Mouse (Mus musculus) limb, embryonic 11.5 days (tissue): ENCODE measurements around the gene Klf5. TPM values are rescaled to one million over a fixed set of nuclear protein-coding genes. Genes with fewer than 3 reads are reported as not detected.

Experiments used
- ATAC-seq: fragments of 200-750 bp; cut with Nextera tagmentation; 2 replicates; pipeline ENCODE4 v1.8.0; 2017; ENCODE audit warnings: low read depth; ENCODE audit not compliant: insufficient number of reproducible peaks, low FRiP score, low TSS enrichment
- DNase-seq: peaks from one replicate; pipeline ENCODE4 v3.0.0-alpha.2; 2015; ENCODE audit warnings: low spot score
- H3K27ac ChIP-seq: fragments of 300-500 bp; sonication (generic); replicated peaks from 2 replicates; pipeline ENCODE4 v1.5.1; 2014; ENCODE audit warnings: low read depth, mild to moderate bottlenecking, low read length
- H3K27me3 ChIP-seq: fragments of 300-500 bp; sonication (generic); 2 replicates; pipeline ENCODE4 v1.6.1; 2014; ENCODE audit warnings: mild to moderate bottlenecking, low read length, mixed read lengths; ENCODE audit not compliant: control insufficient read depth, insufficient read depth
- H3K36me3 ChIP-seq: fragments of 300-500 bp; sonication (generic); 2 replicates; pipeline ENCODE4 v1.6.1; 2014; ENCODE audit warnings: mild to moderate bottlenecking, low read length, moderate library complexity, mixed read lengths; ENCODE audit not compliant: control insufficient read depth, insufficient read depth
- H3K4me1 ChIP-seq: fragments of 300-500 bp; sonication (generic); 2 replicates; pipeline ENCODE4 v1.6.1; 2014; ENCODE audit warnings: low read length, mixed read lengths; ENCODE audit not compliant: control insufficient read depth, insufficient read depth
- H3K4me2 ChIP-seq: fragments of 300-500 bp; sonication (generic); 2 replicates; pipeline ENCODE4 v1.6.1; 2014; ENCODE audit warnings: low read depth, mild to moderate bottlenecking, moderate library complexity; ENCODE audit not compliant: severe bottlenecking
- H3K4me3 ChIP-seq: fragments of 300-500 bp; sonication (generic); 2 replicates; pipeline ENCODE4 v1.5.1; 2014; ENCODE audit warnings: low read depth, low read length
- H3K9ac ChIP-seq: fragments of 300-500 bp; sonication (generic); 2 replicates; pipeline ENCODE4 v1.6.1; 2014; ENCODE audit warnings: mild to moderate bottlenecking, low read length
- H3K9me3 ChIP-seq: fragments of 300-500 bp; sonication (generic); 2 replicates; pipeline ENCODE4 v1.6.1; 2016; ENCODE audit warnings: low read length; ENCODE audit not compliant: control insufficient read depth
- WGBS: fragments of 180-500 bp; shearing (Covaris S2); extraction: QIAGEN DNeasy Blood & Tissue Kit; methylation state at CpG from one replicate; pipeline ENCODE4 v1.1.7; 2014; 5-methylcytosine and 5-hydroxymethylcytosine counted together
- polyA plus RNA-seq: library from polyadenylated mRNA; unstranded; fragments of >200 nt; fragmentation: Nextera tagmentation; extraction: Ambion mirVana; gene quantifications from 2 replicates; pipeline ENCODE4 v1.2.1, GENCODE M21; 2014

Gene Klf5
- polyA plus RNA-seq, 1 experiment from 2014 or later = 3.9 TPM

GRCm38 (mm10) chr14:99316275-99316674, 17.8 kb downstream of the Klf5 start:
- Histone ChIP-seq H3K4me2 (no peak overlapping the region), H3K4me1 (no peaks in the 10 kb centered on the region), H3K27ac (no peak overlapping the region), H3K27me3 (no peaks in the 10 kb centered on the region), H3K9me3 (no peaks in the 10 kb centered on the region), H3K4me3 (no peak overlapping the region), H3K9ac (no peak overlapping the region), H3K36me3 (no peaks in the 10 kb centered on the region)
- 95% methylated on average over 4 of the region's 4 CpGs for WGBS
- DNase-seq (no peak), ATAC-seq (no peak)

- no peak for ATAC-seq
- H3K9ac ChIP-seq = no peak overlapping the region
- 83% methylated on average over 5 of the region's 5 CpGs for WGBS
- H3K27me3 ChIP-seq = no peaks in the 10 kb centered on the region
- H3K4me3 ChIP-seq = no peak overlapping the region
- no peak for DNase-seq
- no peaks in the 10 kb centered on the region for H3K9me3 ChIP-seq
- H3K4me1 ChIP-seq = no peaks in the 10 kb centered on the region
- H3K27ac ChIP-seq = no peak overlapping the region
- H3K4me2 ChIP-seq = no peak overlapping the region
- no peaks in the 10 kb centered on the region for H3K36me3 ChIP-seq
These were observed 22.2 kb downstream of the Klf5 start for GRCm38 (mm10) chr14:99320736-99321135.

GRCm38 (mm10) chr14:99323376-99323775, 24.9 kb downstream of the Klf5 start:
- Histone ChIP-seq H3K9me3 (no peaks in the 10 kb centered on the region), H3K36me3 (no peaks in the 10 kb centered on the region), H3K4me3 (no peak overlapping the region), H3K27me3 (no peaks in the 10 kb centered on the region), H3K27ac (no peak overlapping the region), H3K9ac (no peak overlapping the region), H3K4me1 (no peaks in the 10 kb centered on the region), H3K4me2 (no peak overlapping the region)
- ATAC-seq (no peak), DNase-seq (no peak)
- 93% methylated on average over 10 of the region's 10 CpGs for WGBS

GRCm38 (mm10) chr14:99324523-99324922, 26.0 kb downstream of the Klf5 start:
- WGBS = 72% methylated on average over 4 of the region's 4 CpGs
- no peak for ATAC-seq
- no peak overlapping the region for H3K9ac ChIP-seq
- no peak overlapping the region for H3K27ac ChIP-seq
- H3K36me3 ChIP-seq = no peaks in the 10 kb centered on the region
- no peaks in the 10 kb centered on the region for H3K4me1 ChIP-seq
- no peak overlapping the region for H3K4me3 ChIP-seq
- no peak overlapping the region for H3K4me2 ChIP-seq
- H3K27me3 ChIP-seq = no peaks in the 10 kb centered on the region
- H3K9me3 ChIP-seq = no peaks in the 10 kb centered on the region
- DNase-seq = no peak

- Histone ChIP-seq H3K4me1 (no peaks in the 10 kb centered on the region), H3K4me2 (no peak overlapping the region), H3K27ac (no peak overlapping the region), H3K36me3 (no peaks in the 10 kb centered on the region), H3K9ac (no peak overlapping the region), H3K27me3 (no peaks in the 10 kb centered on the region), H3K9me3 (no peaks in the 10 kb centered on the region), H3K4me3 (no peak overlapping the region)
- ATAC-seq (no peak), DNase-seq (no peak)
- WGBS = 80% methylated on average over 12 of the region's 12 CpGs
These were observed 27.3 kb downstream of the Klf5 start for GRCm38 (mm10) chr14:99325597-99326472.

DNA sequence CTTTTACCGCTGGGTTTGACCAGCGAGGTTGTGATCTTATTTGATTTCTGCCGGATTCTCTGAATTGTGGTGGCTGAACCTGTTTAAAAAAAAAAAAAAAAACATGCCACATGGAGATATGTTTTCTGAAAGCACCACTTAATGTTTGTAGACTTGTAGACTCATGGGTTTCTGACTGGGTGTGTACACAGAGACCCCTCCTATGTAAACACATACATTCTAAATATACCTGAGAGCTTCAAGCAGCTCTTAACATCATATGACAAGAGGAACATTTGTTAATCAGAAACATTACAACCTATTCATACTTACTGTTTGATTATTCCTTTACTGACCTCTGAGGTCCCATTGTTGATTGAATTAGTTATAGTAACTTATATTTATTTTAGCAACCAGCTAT, 38.1 kb downstream of the Klf5 start:
- WGBS = 94% methylated on average over 3 of the region's 3 CpGs
- Histone ChIP-seq H3K9ac (no peak overlapping the region), H3K4me1 (no peaks in the 10 kb centered on the region), H3K27me3 (no peaks in the 10 kb centered on the region), H3K4me2 (no peak overlapping the region), H3K27ac (no peak overlapping the region), H3K4me3 (no peak overlapping the region), H3K9me3 (no peaks in the 10 kb centered on the region), H3K36me3 (no peaks in the 10 kb centered on the region)
- no peak for DNase-seq
- no peak for ATAC-seq

GRCm38 (mm10) chr14:99339021-99339420, 40.5 kb downstream of the Klf5 start:
- H3K27ac ChIP-seq = no peak overlapping the region
- no peak overlapping the region for H3K4me2 ChIP-seq
- no peaks in the 10 kb centered on the region for H3K4me1 ChIP-seq
- H3K9me3 ChIP-seq = no peaks in the 10 kb centered on the region
- DNase-seq (no peak), ATAC-seq (no peak)
- H3K4me3 ChIP-seq = no peak overlapping the region
- no peak overlapping the region for H3K9ac ChIP-seq
- no peaks in the 10 kb centered on the region for H3K27me3 ChIP-seq
- H3K36me3 ChIP-seq = no peaks in the 10 kb centered on the region
- WGBS = 64% methylated on average over 8 of the region's 8 CpGs

DNA sequence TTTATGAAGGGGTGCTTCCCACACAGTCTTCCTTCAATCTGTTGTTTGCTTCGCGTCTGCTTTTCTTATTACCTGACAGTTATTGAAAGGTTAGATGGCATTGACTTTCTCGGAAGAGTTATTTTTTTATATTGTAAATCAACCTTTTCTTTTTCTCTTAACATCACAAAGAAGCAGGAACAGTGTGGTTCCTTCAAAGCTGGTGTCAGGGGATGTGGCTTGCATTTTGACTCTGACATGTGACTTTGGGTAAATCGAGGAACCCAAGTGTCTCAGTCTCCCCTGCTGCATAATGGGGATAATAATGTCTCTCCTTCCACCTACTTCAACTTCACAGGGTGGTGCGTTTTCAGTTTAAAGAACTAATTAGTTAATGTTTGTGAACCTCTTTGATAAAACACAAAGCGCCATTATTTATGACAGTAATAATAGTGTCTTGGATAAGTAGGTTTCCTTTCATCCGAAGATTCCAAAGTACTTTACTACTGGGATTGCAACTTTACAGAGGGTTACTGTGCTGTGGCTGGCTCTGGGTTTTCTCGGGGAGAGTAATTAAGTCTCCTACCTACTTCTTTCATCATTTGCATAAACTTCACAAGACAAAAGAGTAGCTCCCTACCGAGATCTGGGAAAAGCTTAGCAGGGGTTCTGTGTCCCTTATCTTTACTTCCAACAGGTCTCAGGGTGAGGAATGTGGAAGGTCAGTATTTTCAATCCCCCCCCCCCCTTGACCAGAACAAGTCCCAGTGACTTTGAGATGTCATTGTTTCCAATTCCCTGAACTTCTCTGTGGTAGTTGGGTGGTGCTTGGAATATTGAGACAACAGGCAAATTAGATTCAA, 41.4 kb downstream of the Klf5 start:
- no peak for ATAC-seq
- 11% methylated on average over 9 of the region's 9 CpGs for WGBS

More for the DNA sequence above, 41.4 kb downstream of the Klf5 start:
- Histone ChIP-seq H3K27ac (no peak overlapping the region), H3K36me3 (no peaks in the 10 kb centered on the region), H3K9ac (no peak overlapping the region), H3K4me2 (no peak overlapping the region), H3K9me3 (no peaks in the 10 kb centered on the region), H3K4me1 (no peaks in the 10 kb centered on the region), H3K27me3 (no peaks in the 10 kb centered on the region), H3K4me3 (no peak overlapping the region)
- no peak for DNase-seq
